Mouse (Mus musculus): ENCODE measurements around the gene Nek7. TPM values are rescaled to one million over a fixed set of nuclear protein-coding genes. Genes with fewer than 3 reads are reported as not detected.
A peak's percentile ranks its signal among the peaks of the same experiment; 100 is the strongest.

Nek7 gene
- polyA plus RNA-seq, 1 experiment from 2014 or later = 47.8 TPM

DNA sequence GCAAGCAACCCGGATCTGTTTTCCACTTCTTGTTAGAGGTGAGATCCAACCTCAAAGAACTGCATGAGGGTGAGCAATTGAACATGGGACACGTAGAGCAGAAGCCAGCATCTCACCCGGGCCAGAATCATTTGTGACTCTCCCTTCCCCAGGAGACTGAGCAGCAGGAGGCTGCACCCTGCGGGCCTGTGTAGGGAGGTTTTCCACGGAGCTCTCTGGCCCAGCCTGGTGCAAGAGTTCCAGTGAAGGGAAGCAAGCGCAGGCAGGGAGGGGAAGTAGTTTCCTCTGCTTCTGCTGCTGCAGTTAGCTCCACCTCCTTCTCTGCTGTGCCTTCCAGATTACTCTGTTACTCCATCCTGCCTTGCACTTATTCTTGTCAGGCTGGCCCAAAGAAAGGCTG, 69.8 kb downstream of the Nek7 start:
- no peak overlapping the region for H3K9ac ChIP-seq (ENCODE audit: low read length)
- H3K9me3 ChIP-seq (replicated peaks; ENCODE audit: control insufficient read depth, low read length) = no peaks in the 10 kb centered on the region; the same call in 1 of the 2 replicates
- H3K27ac ChIP-seq (ENCODE audit: low read length) = peak overlapping the region; percentile 21; the same call in 1 of the 2 replicates
- H3K4me2 ChIP-seq (ENCODE audit: low read depth, low read length) = peak overlapping the region; percentile 36; the same call in 1 of the 2 replicates
- H3K27me3 ChIP-seq (ENCODE audit: control insufficient read depth, insufficient read depth, low read length) = no peaks in the 10 kb centered on the region
- no peak overlapping the region for H3K4me3 ChIP-seq (ENCODE audit: low read length)
- H3K4me1 ChIP-seq (ENCODE audit: control insufficient read depth, insufficient read depth, low read length) = peaks cover 5% of the 10 kb centered on the region; the same call in 1 of the 2 replicates
- peaks cover 2% of the 10 kb centered on the region; the same call in 1 of the 2 replicates for H3K36me3 ChIP-seq (ENCODE audit: control insufficient read depth, insufficient read depth)
- ATAC-seq (replicated peaks; ENCODE audit: extremely low read depth, insufficient read depth, low FRiP score) = peak; percentile 65
- WGBS = 27% methylated on average over 6 of the region's 6 CpGs

DNA sequence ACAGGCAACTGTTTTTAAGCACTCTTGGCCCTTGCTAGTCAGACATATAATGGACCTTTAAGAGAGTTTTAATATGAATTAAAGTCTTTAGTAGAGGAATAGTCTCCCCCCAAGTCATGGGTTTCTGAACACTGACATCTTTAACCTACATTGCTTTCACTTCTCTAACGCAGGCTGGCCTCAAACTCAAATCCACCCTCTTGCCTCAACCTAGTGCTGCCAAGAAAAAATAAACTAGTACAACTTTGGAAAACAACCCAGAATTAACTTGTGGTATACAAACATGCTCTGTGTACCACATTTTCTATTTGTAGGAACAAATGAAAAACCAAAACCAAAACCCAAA, 77.8 kb downstream of the Nek7 start:
- H3K27ac ChIP-seq (ENCODE audit: low read length) = peak overlapping the region; percentile 37; the same call in 1 of the 2 replicates
- no peak overlapping the region for H3K4me2 ChIP-seq (ENCODE audit: low read depth, low read length)
- WGBS = 91% methylated on average over 1 of the region's 1 CpGs
- H3K27me3 ChIP-seq (ENCODE audit: control insufficient read depth, insufficient read depth, low read length) = no peaks in the 10 kb centered on the region
- no peaks in the 10 kb centered on the region for H3K9me3 ChIP-seq (replicated peaks; ENCODE audit: control insufficient read depth, low read length)
- peaks cover 3% of the 10 kb centered on the region; the same call in 1 of the 2 replicates for H3K4me1 ChIP-seq (ENCODE audit: control insufficient read depth, insufficient read depth, low read length)
- no peak overlapping the region for H3K4me3 ChIP-seq (ENCODE audit: low read length)
- H3K9ac ChIP-seq (ENCODE audit: low read length) = no peak overlapping the region
- H3K36me3 ChIP-seq (ENCODE audit: control insufficient read depth, insufficient read depth) = no peaks in the 10 kb centered on the region
- no peak for ATAC-seq (replicated peaks; ENCODE audit: extremely low read depth, insufficient read depth, low FRiP score)

DNA sequence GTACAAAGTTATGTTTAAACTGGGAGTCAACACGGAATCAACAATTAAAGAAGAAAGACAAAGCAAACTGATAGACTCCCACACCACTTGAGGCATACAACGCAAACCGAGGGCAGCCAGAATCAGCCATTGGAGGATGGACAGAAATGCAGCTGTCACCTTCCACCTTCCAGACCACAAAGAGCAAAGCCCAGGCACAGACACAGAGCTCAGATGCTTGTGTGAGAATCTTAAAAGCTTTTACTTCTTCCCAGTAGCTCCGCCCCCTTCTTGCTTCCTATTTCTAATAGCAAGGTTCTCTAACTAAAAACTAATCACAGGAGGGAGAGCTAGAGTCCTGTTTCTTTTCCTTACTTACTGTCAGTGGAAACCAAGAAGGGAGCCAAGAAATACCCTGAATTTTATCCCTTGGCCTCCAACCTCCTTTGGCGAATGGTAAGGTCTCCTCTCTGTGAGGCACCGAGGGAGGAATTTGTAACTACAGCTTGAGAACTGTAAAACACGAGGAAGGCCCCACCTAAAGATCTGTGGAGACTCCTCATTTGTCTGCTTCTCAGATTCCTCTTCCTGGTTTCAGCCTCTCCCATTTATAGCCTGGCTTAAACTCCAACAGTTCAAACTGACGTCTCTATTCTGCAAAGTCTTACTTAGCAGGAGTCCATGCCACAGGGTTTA, 78.3 kb downstream of the Nek7 start:
- Histone ChIP-seq H3K27ac (ENCODE audit: low read length) (peak overlapping the region; percentile 37; the same call in 1 of the 2 replicates), H3K4me2 (ENCODE audit: low read depth, low read length) (no peak overlapping the region), H3K36me3 (ENCODE audit: control insufficient read depth, insufficient read depth) (no peaks in the 10 kb centered on the region), H3K9ac (ENCODE audit: low read length) (no peak overlapping the region), H3K4me1 (ENCODE audit: control insufficient read depth, insufficient read depth, low read length) (peaks cover 3% of the 10 kb centered on the region; the same call in 1 of the 2 replicates), H3K4me3 (ENCODE audit: low read length) (no peak overlapping the region), H3K9me3 (replicated peaks; ENCODE audit: control insufficient read depth, low read length) (no peaks in the 10 kb centered on the region), H3K27me3 (ENCODE audit: control insufficient read depth, insufficient read depth, low read length) (no peaks in the 10 kb centered on the region)
- ATAC-seq (replicated peaks; ENCODE audit: extremely low read depth, insufficient read depth, low FRiP score) = no peak
- WGBS = 58% methylated on average over 8 of the region's 8 CpGs

DNA sequence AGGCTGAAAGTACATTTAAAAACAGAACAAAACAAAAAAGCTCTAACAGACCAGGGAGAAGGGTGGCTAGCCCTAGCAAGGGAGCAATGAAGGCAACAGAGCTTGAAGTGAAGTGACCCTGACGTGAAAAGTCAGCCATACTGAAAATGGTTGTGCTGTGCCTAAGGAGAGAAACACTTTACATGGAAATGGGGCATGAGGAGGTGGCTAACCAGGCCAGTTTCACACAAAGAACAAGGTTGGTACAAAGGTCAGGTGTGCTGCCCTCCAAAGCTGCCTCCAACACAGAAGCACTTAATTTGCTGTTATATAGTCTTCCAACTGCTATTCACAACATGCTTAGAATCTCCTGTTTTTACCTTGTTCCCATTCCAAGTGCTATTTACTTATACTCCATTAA, 80.2 kb downstream of the Nek7 start:
- no peak for ATAC-seq (replicated peaks; ENCODE audit: extremely low read depth, insufficient read depth, low FRiP score)
- Histone ChIP-seq H3K9ac (ENCODE audit: low read length) (no peak overlapping the region), H3K27ac (ENCODE audit: low read length) (no peak overlapping the region), H3K36me3 (ENCODE audit: control insufficient read depth, insufficient read depth) (no peaks in the 10 kb centered on the region), H3K4me2 (ENCODE audit: low read depth, low read length) (no peak overlapping the region), H3K4me3 (ENCODE audit: low read length) (no peak overlapping the region), H3K4me1 (ENCODE audit: control insufficient read depth, insufficient read depth, low read length) (peaks cover 8% of the 10 kb centered on the region; the same call in 1 of the 2 replicates), H3K9me3 (replicated peaks; ENCODE audit: control insufficient read depth, low read length) (no peaks in the 10 kb centered on the region), H3K27me3 (ENCODE audit: control insufficient read depth, insufficient read depth, low read length) (no peaks in the 10 kb centered on the region)
- WGBS = 79% methylated on average over 1 of the region's 1 CpGs

DNA sequence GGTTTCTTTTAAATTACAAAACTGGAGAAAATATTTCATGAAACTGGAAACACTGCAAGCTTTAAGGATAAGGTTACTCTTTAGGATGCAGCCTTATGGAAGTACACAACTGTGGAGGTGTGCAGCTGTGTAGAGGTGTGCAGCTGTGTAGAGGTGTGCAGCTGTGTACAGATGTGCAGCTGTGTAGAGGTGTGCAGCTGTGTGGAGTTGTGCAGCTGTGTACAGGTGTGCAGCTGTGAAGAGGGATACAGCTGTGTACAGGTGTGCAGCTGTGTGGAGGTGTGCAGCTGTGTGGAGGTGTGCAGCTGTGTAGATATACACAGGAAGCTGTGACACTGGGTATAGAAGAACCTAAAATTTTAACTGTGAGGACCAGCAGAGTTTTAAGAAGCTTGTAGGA, 81.7 kb downstream of the Nek7 start:
- H3K27ac ChIP-seq (ENCODE audit: low read length) = no peak overlapping the region
- H3K4me1 ChIP-seq (ENCODE audit: control insufficient read depth, insufficient read depth, low read length) = peaks cover 8% of the 10 kb centered on the region; the same call in 1 of the 2 replicates
- H3K4me3 ChIP-seq (ENCODE audit: low read length) = no peak overlapping the region
- H3K36me3 ChIP-seq (ENCODE audit: control insufficient read depth, insufficient read depth) = no peaks in the 10 kb centered on the region
- H3K9ac ChIP-seq (ENCODE audit: low read length) = no peak overlapping the region
- no peak for ATAC-seq (replicated peaks; ENCODE audit: extremely low read depth, insufficient read depth, low FRiP score)
- H3K27me3 ChIP-seq (ENCODE audit: control insufficient read depth, insufficient read depth, low read length) = no peaks in the 10 kb centered on the region
- no peak overlapping the region for H3K4me2 ChIP-seq (ENCODE audit: low read depth, low read length)
- no peaks in the 10 kb centered on the region for H3K9me3 ChIP-seq (replicated peaks; ENCODE audit: control insufficient read depth, low read length)

DNA sequence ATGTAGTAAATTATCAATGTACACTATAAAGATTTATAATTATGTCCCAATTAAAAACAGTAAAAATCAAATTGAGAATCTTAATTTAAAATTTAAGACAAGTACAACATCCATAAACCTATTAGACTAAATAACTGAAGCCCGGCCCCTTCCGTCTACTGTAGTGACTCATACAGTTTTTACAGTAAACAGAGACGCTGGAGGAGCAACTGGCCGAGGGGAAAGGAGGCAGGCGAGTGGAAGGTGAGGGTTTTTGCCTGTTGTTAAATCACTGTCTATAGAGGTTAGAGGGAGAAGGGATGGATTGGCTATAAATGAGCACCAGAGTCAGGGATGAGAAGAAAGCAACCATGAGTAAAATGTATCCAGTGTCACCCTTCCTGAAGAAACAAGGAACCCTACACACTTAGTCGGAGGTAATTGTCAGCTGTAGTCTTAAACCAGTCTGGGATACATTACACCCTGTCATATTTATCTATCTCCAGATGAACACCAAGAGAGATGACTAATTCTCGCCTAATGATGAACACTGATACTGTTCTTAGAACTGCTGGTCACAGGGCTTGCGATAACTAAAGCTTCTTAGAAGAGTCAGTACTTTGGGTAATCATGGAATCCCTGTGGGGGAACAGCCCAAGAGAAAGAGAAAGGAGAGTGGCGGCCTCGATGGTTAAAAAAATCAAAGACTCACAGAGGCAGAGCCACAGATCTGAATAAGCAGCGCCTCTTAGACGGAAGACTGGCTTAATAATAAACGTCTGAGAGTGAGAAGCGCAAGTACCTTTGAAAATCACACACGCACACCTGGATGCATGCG, 84.0 kb downstream of the Nek7 start:
- 0 out of 2 replicates have a peak, but pooled peaks cover 6% of the 10 kb centered on the region for H3K4me1 ChIP-seq (ENCODE audit: control insufficient read depth, insufficient read depth, low read length)
- no peak for ATAC-seq (replicated peaks; ENCODE audit: extremely low read depth, insufficient read depth, low FRiP score)
- H3K9ac ChIP-seq (ENCODE audit: low read length) = no peak overlapping the region

DNA sequence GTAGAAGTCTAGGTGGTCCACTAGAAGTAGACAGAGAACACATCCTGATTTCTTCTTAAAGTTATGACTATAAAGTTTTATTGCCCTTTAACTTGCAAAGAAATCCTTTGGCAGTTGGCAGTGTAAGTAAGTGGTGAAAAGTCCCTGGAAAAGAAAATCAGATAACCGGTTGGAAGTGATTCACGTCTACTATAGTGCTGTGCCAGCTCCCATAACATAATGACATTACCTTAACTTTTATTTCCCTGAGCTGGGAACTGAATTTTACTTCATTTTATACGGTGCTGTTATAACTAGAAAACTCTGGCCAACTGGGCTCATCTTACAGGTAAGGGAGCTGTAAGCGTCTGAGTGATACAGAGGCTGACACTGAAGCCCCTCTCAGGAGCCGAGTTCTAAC, 89.3 kb downstream of the Nek7 start:
- no peak overlapping the region for H3K4me3 ChIP-seq (ENCODE audit: low read length)
- WGBS = 79% methylated on average over 5 of the region's 5 CpGs
- H3K9ac ChIP-seq (ENCODE audit: low read length) = no peak overlapping the region
- no peaks in the 10 kb centered on the region for H3K9me3 ChIP-seq (replicated peaks; ENCODE audit: control insufficient read depth, low read length)
- no peaks in the 10 kb centered on the region for H3K27me3 ChIP-seq (ENCODE audit: control insufficient read depth, insufficient read depth, low read length)
- H3K27ac ChIP-seq (ENCODE audit: low read length) = no peak overlapping the region
- H3K36me3 ChIP-seq (ENCODE audit: control insufficient read depth, insufficient read depth) = peaks cover 7% of the 10 kb centered on the region; the same call in 1 of the 2 replicates
- no peak for ATAC-seq (replicated peaks; ENCODE audit: extremely low read depth, insufficient read depth, low FRiP score)
- no peaks in the 10 kb centered on the region for H3K4me1 ChIP-seq (ENCODE audit: control insufficient read depth, insufficient read depth, low read length)
- no peak overlapping the region for H3K4me2 ChIP-seq (ENCODE audit: low read depth, low read length)

More for the DNA sequence above, 84.0 kb downstream of the Nek7 start:
- Histone ChIP-seq H3K9me3 (replicated peaks; ENCODE audit: control insufficient read depth, low read length) (no peaks in the 10 kb centered on the region), H3K4me3 (ENCODE audit: low read length) (no peak overlapping the region), H3K4me2 (ENCODE audit: low read depth, low read length) (no peak overlapping the region), H3K27ac (ENCODE audit: low read length) (no peak overlapping the region), H3K27me3 (ENCODE audit: control insufficient read depth, insufficient read depth, low read length) (no peaks in the 10 kb centered on the region), H3K36me3 (ENCODE audit: control insufficient read depth, insufficient read depth) (peaks cover 7% of the 10 kb centered on the region; the same call in 1 of the 2 replicates)
- WGBS = 59% methylated on average over 16 of the region's 16 CpGs

DNA sequence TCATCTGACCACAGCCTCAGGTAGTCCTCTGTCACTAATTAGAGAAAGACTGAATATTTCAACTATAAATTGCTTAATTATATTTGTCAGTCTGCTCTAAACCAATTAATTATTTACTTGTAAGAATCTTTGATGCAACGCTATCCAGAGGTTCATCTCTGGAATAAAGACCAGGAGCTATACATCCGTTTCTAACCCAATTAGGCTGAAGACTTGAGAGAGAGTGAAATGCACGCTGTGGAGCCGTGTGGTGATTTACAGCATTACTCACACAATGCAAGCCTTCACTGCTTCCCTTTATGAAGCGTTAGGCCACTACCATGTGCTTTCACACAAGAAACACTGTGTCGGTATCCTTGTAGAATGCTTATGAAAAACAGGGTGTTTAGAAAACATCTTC, 96.0 kb downstream of the Nek7 start:
- H3K27ac ChIP-seq (ENCODE audit: low read length) = no peak overlapping the region
- H3K4me3 ChIP-seq (ENCODE audit: low read length) = no peak overlapping the region
- no peak overlapping the region for H3K4me2 ChIP-seq (ENCODE audit: low read depth, low read length)
- ATAC-seq (replicated peaks; ENCODE audit: extremely low read depth, insufficient read depth, low FRiP score) = no peak
- 90% methylated on average over 6 of the region's 6 CpGs for WGBS
- H3K4me1 ChIP-seq (ENCODE audit: control insufficient read depth, insufficient read depth, low read length) = no peaks in the 10 kb centered on the region
- H3K9me3 ChIP-seq (replicated peaks; ENCODE audit: control insufficient read depth, low read length) = no peaks in the 10 kb centered on the region
- H3K27me3 ChIP-seq (ENCODE audit: control insufficient read depth, insufficient read depth, low read length) = no peaks in the 10 kb centered on the region
- no peak overlapping the region for H3K9ac ChIP-seq (ENCODE audit: low read length)
- no peaks in the 10 kb centered on the region for H3K36me3 ChIP-seq (ENCODE audit: control insufficient read depth, insufficient read depth)

DNA sequence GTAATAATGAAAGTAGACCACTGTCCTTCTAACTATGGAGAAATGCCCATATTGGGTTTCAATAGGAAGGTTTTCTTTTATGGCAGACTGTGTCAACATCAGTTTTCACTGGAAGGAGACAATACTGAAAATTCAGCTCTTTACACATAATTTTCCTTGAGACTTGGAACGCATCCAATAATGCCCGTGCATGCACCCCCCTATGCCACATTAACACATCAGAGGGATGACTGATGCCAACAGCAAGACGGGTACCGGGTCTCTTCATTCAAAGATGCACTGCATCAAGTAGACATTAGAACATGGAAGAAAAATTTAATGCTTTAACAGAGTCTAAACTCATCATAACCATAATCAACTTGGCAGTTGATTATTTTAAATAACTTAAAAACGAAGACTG, 101.7 kb downstream of the Nek7 start:
- 78% methylated on average over 5 of the region's 5 CpGs for WGBS
- no peaks in the 10 kb centered on the region for H3K27me3 ChIP-seq (ENCODE audit: control insufficient read depth, insufficient read depth, low read length)
- H3K9ac ChIP-seq (ENCODE audit: low read length) = no peak overlapping the region
- no peaks in the 10 kb centered on the region for H3K9me3 ChIP-seq (replicated peaks; ENCODE audit: control insufficient read depth, low read length)
- H3K4me3 ChIP-seq (ENCODE audit: low read length) = no peak overlapping the region
- H3K36me3 ChIP-seq (ENCODE audit: control insufficient read depth, insufficient read depth) = 0 out of 2 replicates have a peak, but pooled peaks cover 2% of the 10 kb centered on the region
- H3K4me2 ChIP-seq (ENCODE audit: low read depth, low read length) = no peak overlapping the region
- H3K27ac ChIP-seq (ENCODE audit: low read length) = no peak overlapping the region
- no peak for ATAC-seq (replicated peaks; ENCODE audit: extremely low read depth, insufficient read depth, low FRiP score)
- peaks cover 6% of the 10 kb centered on the region for H3K4me1 ChIP-seq (ENCODE audit: control insufficient read depth, insufficient read depth, low read length)

All from heart, embryonic 16.5 days (tissue).